Mouse (Mus musculus) hindbrain, postnatal 0 days (tissue): Measurements from ENCODE around the gene Rasa3. TPM values are rescaled to one million over a fixed set of nuclear protein-coding genes. Genes with fewer than 3 reads are reported as not detected.

Source experiments
- ATAC-seq: fragments of 200-750 bp; cut with Nextera tagmentation; 2 replicates; pipeline ENCODE4 v1.8.0; 2017; ENCODE audit warnings: mild to moderate bottlenecking, moderate TSS enrichment, moderate library complexity
- DNase-seq: peaks from one replicate; pipeline ENCODE4 v3.0.0-alpha.2; 2015; ENCODE audit warnings: low spot score
- H3K27ac ChIP-seq: fragments of 300-500 bp; sonication (generic); 2 replicates; pipeline ENCODE4 v1.5.1; 2014; ENCODE audit warnings: mild to moderate bottlenecking
- H3K27me3 ChIP-seq: fragments of 300-500 bp; sonication (generic); 2 replicates; pipeline ENCODE4 v1.6.1; 2014; ENCODE audit warnings: low read length, mixed read lengths; ENCODE audit not compliant: insufficient read depth
- H3K36me3 ChIP-seq: fragments of 300-500 bp; sonication (generic); 2 replicates; pipeline ENCODE4 v1.6.1; 2014; ENCODE audit warnings: low read length, mixed read lengths; ENCODE audit not compliant: insufficient read depth
- H3K4me1 ChIP-seq: fragments of 300-500 bp; sonication (generic); 2 replicates; pipeline ENCODE4 v1.6.1; 2014; ENCODE audit warnings: antibody characterized with exemption, low read length, mixed read lengths; ENCODE audit not compliant: insufficient read depth
- H3K4me2 ChIP-seq: fragments of 300-500 bp; sonication (generic); 2 replicates; pipeline ENCODE4 v1.6.1; 2014; ENCODE audit warnings: low read depth, mild to moderate bottlenecking, low read length, moderate library complexity, mixed read lengths
- H3K4me3 ChIP-seq: fragments of 300-500 bp; sonication (generic); 2 replicates; pipeline ENCODE4 v1.5.1; 2014; ENCODE audit warnings: low read length
- H3K9ac ChIP-seq: fragments of 300-500 bp; sonication (generic); replicated peaks from 2 replicates; pipeline ENCODE4 v1.6.1; 2014; ENCODE audit warnings: mild to moderate bottlenecking, low read length, moderate library complexity, mixed read lengths
- H3K9me3 ChIP-seq: fragments of 300-500 bp; sonication (generic); 2 replicates; pipeline ENCODE4 v1.6.1; 2016; ENCODE audit warnings: low read length, mixed read lengths
- CTCF ChIP-seq: IDR thresholded peaks from 2 replicates; pipeline ENCODE4 v1.5.1; 2016; ENCODE audit warnings: antibody characterized with exemption, control low read depth, low read depth
- WGBS: fragments of 180-500 bp; shearing (Covaris S2); extraction: QIAGEN DNeasy Blood & Tissue Kit; methylation state at CpG from one replicate; pipeline ENCODE4 v1.1.7; 2014; 5-methylcytosine and 5-hydroxymethylcytosine counted together
- polyA plus RNA-seq: library from polyadenylated mRNA; unstranded; fragments of >200 nt; fragmentation: Nextera tagmentation; extraction: Ambion mirVana; gene quantifications from 2 replicates; pipeline ENCODE4 v1.2.1, GENCODE M21; 2015
- total RNA-seq: library from RNA; depleted of rRNA; stranded (reverse); fragments of >200 nt; gene quantifications from 2 replicates; pipeline ENCODE4 v1.2.3, GENCODE M21; 2014

The Rasa3 gene
- total and polyA plus RNA-seq, 2 experiments from 2014 or later, result 29.4 to 85.2 TPM

- Histone ChIP-seq H3K9me3 (peaks cover 3% of the 10 kb centered on the region; the same call in 1 of the 2 replicates), H3K36me3 (no peaks in the 10 kb centered on the region), H3K27me3 (no peaks in the 10 kb centered on the region), H3K4me1 (no peaks in the 10 kb centered on the region), H3K9ac (no peak overlapping the region), H3K4me2 (no peak overlapping the region), H3K27ac (no peak overlapping the region), H3K4me3 (no peak overlapping the region)
- ATAC-seq, result no peak
- TF ChIP-seq CTCF, result no peak
- DNase-seq, result no peak
- 86% methylated on average over 6 of the region's 6 CpGs for WGBS
Observed at GRCm38 (mm10) chr8:13632309-13632708, 45.1 kb downstream of the Rasa3 start.

GRCm38 (mm10) chr8:13630754-13631153 lies 46.6 kb downstream of the Rasa3 start:
- Histone ChIP-seq H3K4me1 (peaks cover under 1% of the 10 kb centered on the region; the same call in 1 of the 2 replicates), H3K9ac (no peak overlapping the region), H3K4me3 (no peak overlapping the region), H3K9me3 (peaks cover 3% of the 10 kb centered on the region; the same call in 1 of the 2 replicates), H3K4me2 (no peak overlapping the region), H3K27ac (no peak overlapping the region), H3K36me3 (peaks cover 4% of the 10 kb centered on the region; the same call in 1 of the 2 replicates), H3K27me3 (no peaks in the 10 kb centered on the region)
- ATAC-seq, result no peak
- 75% methylated on average over 4 of the region's 4 CpGs for WGBS
- TF ChIP-seq CTCF, result no peak
- no peak for DNase-seq

GRCm38 (mm10) chr8:13630171-13630570 lies 47.2 kb downstream of the Rasa3 start:
- Histone ChIP-seq H3K27me3 (no peaks in the 10 kb centered on the region), H3K4me3 (no peak overlapping the region), H3K9ac (no peak overlapping the region), H3K36me3 (peaks cover 4% of the 10 kb centered on the region; the same call in 1 of the 2 replicates), H3K4me2 (no peak overlapping the region), H3K9me3 (peaks cover 3% of the 10 kb centered on the region; the same call in 1 of the 2 replicates), H3K27ac (no peak overlapping the region), H3K4me1 (peaks cover 6% of the 10 kb centered on the region; the same call in 1 of the 2 replicates)
- WGBS, result 73% methylated on average over 5 of the region's 5 CpGs
- TF ChIP-seq CTCF, result no peak
- no peak for DNase-seq
- ATAC-seq, result no peak

GRCm38 (mm10) chr8:13629351-13630090 lies 47.9 kb downstream of the Rasa3 start:
- peaks cover 12% of the 10 kb centered on the region for H3K4me1 ChIP-seq
- no peak overlapping the region for H3K4me3 ChIP-seq
- 93% methylated on average over 10 of the region's 10 CpGs for WGBS
- H3K27me3 ChIP-seq, result no peaks in the 10 kb centered on the region
- no peak overlapping the region for H3K4me2 ChIP-seq
- H3K9ac ChIP-seq, result no peak overlapping the region
- DNase-seq (no peak), ATAC-seq (no peak)
- peaks cover 3% of the 10 kb centered on the region; the same call in 1 of the 2 replicates for H3K9me3 ChIP-seq
- TF ChIP-seq CTCF, result no peak
- peaks cover 4% of the 10 kb centered on the region; the same call in 1 of the 2 replicates for H3K36me3 ChIP-seq
- H3K27ac ChIP-seq, result no peak overlapping the region

- Histone ChIP-seq H3K27ac (0 out of 2 replicates have a peak overlapping the region, but pooled peaks have one; percentile 11), H3K4me3 (no peak overlapping the region), H3K9ac (no peak overlapping the region), H3K27me3 (no peaks in the 10 kb centered on the region), H3K9me3 (no peaks in the 10 kb centered on the region), H3K4me2 (no peak overlapping the region), H3K4me1 (peaks cover 24% of the 10 kb centered on the region), H3K36me3 (peaks cover 4% of the 10 kb centered on the region; the same call in 1 of the 2 replicates)
- DNase-seq, result no peak
- TF ChIP-seq CTCF, result no peak
- 86% methylated on average over 9 of the region's 9 CpGs for WGBS
- no peak for ATAC-seq
Observed at GRCm38 (mm10) chr8:13628067-13628466, 49.3 kb downstream of the Rasa3 start.

- H3K9ac ChIP-seq, result no peak overlapping the region
- no peaks in the 10 kb centered on the region for H3K9me3 ChIP-seq
- WGBS, result 84% methylated on average over 5 of the region's 5 CpGs
- no peak for TF ChIP-seq CTCF
- peak overlapping the region; percentile 41; the same call in 1 of the 2 replicates for H3K27ac ChIP-seq
- no peaks in the 10 kb centered on the region for H3K27me3 ChIP-seq
- H3K4me1 ChIP-seq, result peaks cover 28% of the 10 kb centered on the region
- no peak overlapping the region for H3K4me3 ChIP-seq
- H3K36me3 ChIP-seq, result peaks cover 4% of the 10 kb centered on the region; the same call in 1 of the 2 replicates
- ATAC-seq (no peak), DNase-seq (no peak)
- no peak overlapping the region for H3K4me2 ChIP-seq
Observed at GRCm38 (mm10) chr8:13627591-13627990, 49.8 kb downstream of the Rasa3 start.

- no peak for DNase-seq
- TF ChIP-seq CTCF, result no peak
- peaks cover 4% of the 10 kb centered on the region; the same call in 1 of the 2 replicates for H3K36me3 ChIP-seq
- H3K27ac ChIP-seq, result peak overlapping the region; percentile 89; the same call in 1 of the 2 replicates
- no peak overlapping the region for H3K4me2 ChIP-seq
- no peak overlapping the region for H3K4me3 ChIP-seq
- peaks cover 30% of the 10 kb centered on the region for H3K4me1 ChIP-seq
- 80% methylated on average over 10 of the region's 10 CpGs for WGBS
- ATAC-seq, result no peak
- no peaks in the 10 kb centered on the region for H3K27me3 ChIP-seq
- H3K9me3 ChIP-seq, result no peaks in the 10 kb centered on the region
- H3K9ac ChIP-seq, result no peak overlapping the region
Observed at GRCm38 (mm10) chr8:13626114-13626513, 51.3 kb downstream of the Rasa3 start.
